Mouse (Mus musculus) stomach, postnatal 0 days (tissue): ENCODE results near the gene Susd4.

Experiments used
- CTCF ChIP-seq: IDR thresholded peaks from 2 replicates; pipeline ENCODE4 v1.5.1; 2016; ENCODE audit warnings: antibody characterized with exemption, low read depth, mild to moderate bottlenecking, moderate library complexity
- EP300 ChIP-seq: optimal IDR thresholded peaks from 2 replicates; pipeline ENCODE3; 2016; ENCODE audit warnings: antibody characterized with exemption

DNA sequence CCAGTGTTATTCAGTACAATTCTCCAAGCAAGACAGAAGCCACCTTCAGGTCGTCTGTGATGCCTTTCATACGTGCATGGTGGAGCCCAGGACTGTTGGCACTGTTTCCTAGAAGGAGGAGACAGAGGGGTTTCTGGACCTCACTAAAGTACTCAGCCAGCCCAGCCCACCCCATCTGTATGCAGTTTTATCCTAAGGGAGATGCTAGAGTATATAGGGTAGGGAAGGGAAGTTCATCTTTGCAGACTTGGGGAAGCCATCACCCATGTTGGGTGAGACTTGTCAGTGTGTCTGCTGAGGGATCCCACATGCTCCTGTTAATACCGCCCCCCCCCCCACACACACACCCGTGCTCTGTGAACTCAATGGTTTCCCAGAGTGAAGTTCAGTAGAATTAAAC lies 27.8 kb upstream of the Susd4 start:
- TF ChIP-seq CTCF (no peak), EP300 (no peak)
